Mouse (Mus musculus): ENCODE data around the gene Gm8890. TPM values are rescaled to one million over a fixed set of nuclear protein-coding genes. Genes with fewer than 3 reads are reported as not detected.
"Not testable (repeated sequence)": the region's sequence is repeated elsewhere in the genome, so short reads cannot be mapped to it uniquely, and the experiment has no call there.

Gene Gm8890
- total RNA-seq (2022), result not detected

DNA sequence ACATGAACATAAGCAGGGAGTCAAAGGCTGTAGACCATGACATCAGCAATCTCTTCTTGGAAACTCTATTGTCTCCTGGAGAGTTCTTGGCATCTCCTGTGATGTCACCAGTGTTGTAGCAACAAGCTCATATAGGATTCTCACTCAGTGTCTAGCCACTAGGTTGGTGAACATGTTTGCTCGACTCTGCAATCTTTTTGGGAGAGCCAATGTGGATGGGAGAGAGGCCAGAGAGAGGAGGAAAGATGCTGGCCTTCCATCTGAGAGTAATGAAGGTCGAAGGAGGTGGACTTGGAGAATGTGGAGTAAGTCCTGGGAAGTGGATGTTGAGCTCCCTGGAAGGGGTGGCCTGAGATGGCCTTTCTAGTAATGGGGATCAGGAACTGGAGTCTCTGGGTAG lies at the start of gene Gm8890:
TSS of gene Gm8890 (plus strand) at position 301 of the 400 bp plus-strand sequence.
- not testable (repeated sequence) for DNase-seq (ENCODE audit: low spot score in 2 of 2)

DNA sequence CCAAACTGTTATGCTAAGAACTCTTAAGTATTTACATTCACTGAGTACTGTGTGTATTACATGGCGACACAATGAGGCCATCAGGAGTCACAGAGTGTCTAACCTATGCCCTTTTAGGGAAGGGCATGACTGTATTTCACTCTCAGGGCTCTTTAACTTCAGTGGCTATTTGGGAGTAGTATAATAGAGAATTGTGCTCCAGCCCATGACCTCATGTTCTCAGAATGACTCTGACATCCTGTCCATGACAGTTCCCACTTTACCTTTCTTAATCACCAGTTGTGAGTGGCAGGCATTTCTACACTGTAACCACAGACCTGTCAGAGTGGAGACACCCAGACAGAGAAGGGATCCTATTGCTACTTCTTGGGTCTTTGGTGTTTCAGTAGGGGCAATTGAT lies 388 bp downstream of the Gm8890 start:
- DNase-seq (ENCODE audit: low spot score in 2 of 2), result not testable (repeated sequence)

Other genes with a start within 250 kb of the Gm8890 start
- gene Gm8879, start 128.4 kb upstream of the Gm8890 start, total RNA-seq (2022), result not detected
- gene Gm5861, start 73.0 kb upstream of the Gm8890 start, total RNA-seq (2022), result not detected
- not detected for gene Speer1, start 85.5 kb downstream of the Gm8890 start, total RNA-seq (2022)
- gene Gm8897, start 160.4 kb downstream of the Gm8890 start, total RNA-seq (2022), result not detected
- gene Gm8906, start 246.7 kb downstream of the Gm8890 start, total RNA-seq (2022), result not detected